Mouse (Mus musculus) hematopoietic stem cell, adult 5-6 weeks (primary cell): ENCODE data around the gene Etv5. TPM values are rescaled to one million over a fixed set of nuclear protein-coding genes. Genes with fewer than 3 reads are reported as not detected.

ENCODE experiments used
- ATAC-seq, 2 experiments: fragments of 125-278 bp in 1 of 2; replicated peaks in 1 of 2; 2 replicates each; pipeline ENCODE4 v1.8.0; 2016 to 2017; ENCODE audit warnings: inconsistent platforms in 2 of 2, mild to moderate bottlenecking in 2 of 2, moderate number of reproducible peaks in 2 of 2, low read depth in 1 of 2, moderate TSS enrichment in 1 of 2; ENCODE audit not compliant: low FRiP score in 2 of 2, poor library complexity in 2 of 2, severe bottlenecking in 2 of 2, insufficient read depth in 1 of 2, low TSS enrichment in 1 of 2
- total RNA-seq: library from RNA; stranded (forward); fragments of 172-1452, 232-1000 nt; gene quantifications from 2 replicates; pipeline ENCODE4 v1.2.3, GENCODE M21; 2017

Gene Etv5
- 9.4 and 9.9 TPM in 2 replicates for total RNA-seq

GRCm38 (mm10) chr16:22439499-22440177 is at the start of gene Etv5:
Gene Etv5 (minus strand): TSS chr16:22439719.
- peak; percentile 95 to 97 for ATAC-seq

- no peak for ATAC-seq
Measured at GRCm38 (mm10) chr16:22483900-22484299, 44.4 kb upstream of the Etv5 start.

GRCm38 (mm10) chr16:22479322-22479721 is 39.8 kb upstream of the Etv5 start:
- peak; percentile 27 to 36; a peak in 2 of 4 replicates for ATAC-seq

GRCm38 (mm10) chr16:22471728-22472127 is 32.2 kb upstream of the Etv5 start:
- ATAC-seq = peak in 1 of 2 experiments; percentile 58; a peak in 2 of 4 replicates

- no peak for ATAC-seq
Measured at GRCm38 (mm10) chr16:22469385-22469784, 29.9 kb upstream of the Etv5 start.

GRCm38 (mm10) chr16:22467111-22467510 is 27.6 kb upstream of the Etv5 start:
- no peak for ATAC-seq

- ATAC-seq = no peak
Measured at GRCm38 (mm10) chr16:22466381-22466780, 26.9 kb upstream of the Etv5 start.

- no peak for ATAC-seq
Measured at GRCm38 (mm10) chr16:22462220-22462619, 22.7 kb upstream of the Etv5 start.

GRCm38 (mm10) chr16:22461728-22462127 is 22.2 kb upstream of the Etv5 start:
- 0 out of 4 replicates have a peak, but pooled peaks of 1 of the 2 experiments have one; percentile 22 for ATAC-seq

GRCm38 (mm10) chr16:22460960-22461359 is 21.4 kb upstream of the Etv5 start:
- ATAC-seq = peak; percentile 40 to 44; a peak in 1 of 4 replicates

- ATAC-seq = no peak
Measured at GRCm38 (mm10) chr16:22452082-22452481, 12.6 kb upstream of the Etv5 start.

GRCm38 (mm10) chr16:22448093-22448492 is 8.6 kb upstream of the Etv5 start:
- no peak for ATAC-seq

GRCm38 (mm10) chr16:22444786-22445185 is 5.3 kb upstream of the Etv5 start:
- no peak for ATAC-seq

GRCm38 (mm10) chr16:22442202-22442601 is 2.7 kb upstream of the Etv5 start:
- no peak for ATAC-seq

GRCm38 (mm10) chr16:22441317-22441716 is 1.8 kb upstream of the Etv5 start:
- ATAC-seq = no peak

- no peak for ATAC-seq
Measured at GRCm38 (mm10) chr16:22440269-22440668, 750 bp upstream of the Etv5 start.

- ATAC-seq = no peak
Measured at GRCm38 (mm10) chr16:22438441-22439373, 812 bp downstream of the Etv5 start.

- peak; percentile 12 to 35; a peak in 2 of 4 replicates for ATAC-seq
Measured at GRCm38 (mm10) chr16:22436106-22436505, 3.4 kb downstream of the Etv5 start.
